Mouse (Mus musculus) liver, embryonic 11.5 days (tissue): ENCODE data around the gene Tex14. TPM values are rescaled to one million over a fixed set of nuclear protein-coding genes. Genes with fewer than 3 reads are reported as not detected.
"Not testable (repeated sequence)": the region's sequence is repeated elsewhere in the genome, so short reads cannot be mapped to it uniquely, and the experiment has no call there.

ENCODE experiments used
- ATAC-seq: fragments of 200-750 bp; cut with Nextera tagmentation; replicated peaks from 2 replicates; pipeline ENCODE4 v1.8.0; 2017; ENCODE audit warnings: moderate number of reproducible peaks, mild to moderate bottlenecking, moderate TSS enrichment, moderate library complexity; ENCODE audit not compliant: low FRiP score
- DNase-seq: peaks from one replicate; pipeline ENCODE4 v3.0.0-alpha.2; 2017; ENCODE audit warnings: low spot score
- H3K27ac ChIP-seq: fragments of 300-500 bp; sonication (generic); 2 replicates; pipeline ENCODE4 v1.5.1; 2014; ENCODE audit warnings: mild to moderate bottlenecking, low read depth, low read length, control low read depth
- H3K27me3 ChIP-seq: fragments of 300-500 bp; sonication (generic); replicated peaks from 2 replicates; pipeline ENCODE4 v1.6.1; 2014; ENCODE audit warnings: low read length, mixed read lengths; ENCODE audit not compliant: control insufficient read depth, insufficient read depth
- H3K36me3 ChIP-seq: fragments of 300-500 bp; sonication (generic); 2 replicates; pipeline ENCODE4 v1.6.1; 2014; ENCODE audit warnings: mild to moderate bottlenecking, low read length, moderate library complexity, mixed read lengths; ENCODE audit not compliant: control insufficient read depth, insufficient read depth
- H3K4me1 ChIP-seq: fragments of 300-500 bp; sonication (generic); replicated peaks from 2 replicates; pipeline ENCODE4 v1.6.1; 2014; ENCODE audit warnings: low read length, mixed read lengths; ENCODE audit not compliant: control insufficient read depth, insufficient read depth
- H3K4me2 ChIP-seq: fragments of 300-500 bp; sonication (generic); 2 replicates; pipeline ENCODE4 v1.6.1; 2014; ENCODE audit warnings: mild to moderate bottlenecking, control low read depth, moderate library complexity
- H3K4me3 ChIP-seq: fragments of 300-500 bp; sonication (generic); 2 replicates; pipeline ENCODE4 v1.5.1; 2014; ENCODE audit warnings: low read depth, low read length, control low read depth
- H3K9ac ChIP-seq: fragments of 300-500 bp; sonication (generic); 2 replicates; pipeline ENCODE4 v1.6.1; 2014; ENCODE audit warnings: low read depth, low read length, control low read depth
- H3K9me3 ChIP-seq: fragments of 300-500 bp; sonication (generic); 2 replicates; pipeline ENCODE4 v1.6.1; 2016; ENCODE audit warnings: low read length, inconsistent platforms, mixed read lengths; ENCODE audit not compliant: control insufficient read depth
- WGBS: fragments of 180-500 bp; shearing (Covaris S2); extraction: QIAGEN DNeasy Blood & Tissue Kit; methylation state at CpG from one replicate; pipeline ENCODE4 v1.1.7; 2014; 5-methylcytosine and 5-hydroxymethylcytosine counted together
- polyA plus RNA-seq: library from polyadenylated mRNA; unstranded; fragments of >200 nt; fragmentation: Nextera tagmentation; extraction: Ambion mirVana; gene quantifications from 2 replicates; pipeline ENCODE4 v1.2.1, GENCODE M21; 2014

Gene Tex14
- polyA plus RNA-seq, 1 experiment from 2014 or later, result 0.32 TPM

DNA sequence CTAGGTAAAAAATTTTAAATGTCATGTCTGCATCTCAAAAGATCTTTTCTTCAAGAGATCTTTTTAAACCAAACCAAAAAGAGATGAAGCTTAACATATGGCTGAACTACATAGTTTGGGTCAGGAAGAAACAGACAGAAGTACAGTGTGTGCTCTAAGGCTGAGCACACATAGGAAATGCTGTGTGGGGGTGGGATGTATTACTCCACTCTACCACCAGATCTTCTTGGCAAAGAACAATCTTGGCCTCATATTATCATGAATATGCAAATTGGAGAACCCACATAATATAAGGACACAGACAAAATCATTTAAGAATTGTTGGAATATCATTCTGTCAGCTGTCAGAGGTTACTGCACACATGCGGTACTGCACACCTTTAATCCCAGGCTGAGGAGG lies 19.2 kb upstream of the Tex14 start:
- no peaks in the 10 kb centered on the region for H3K9me3 ChIP-seq
- H3K9ac ChIP-seq, result no peak overlapping the region
- no peak overlapping the region for H3K4me3 ChIP-seq
- ATAC-seq (no peak), DNase-seq (no peak)
- H3K4me2 ChIP-seq, result no peak overlapping the region
- H3K36me3 ChIP-seq, result 0 out of 2 replicates have a peak, but pooled peaks cover 2% of the 10 kb centered on the region
- no peaks in the 10 kb centered on the region for H3K4me1 ChIP-seq
- 98% methylated on average over 1 of the region's 1 CpGs for WGBS
- H3K27ac ChIP-seq, result no peak overlapping the region
- H3K27me3 ChIP-seq, result no peaks in the 10 kb centered on the region

DNA sequence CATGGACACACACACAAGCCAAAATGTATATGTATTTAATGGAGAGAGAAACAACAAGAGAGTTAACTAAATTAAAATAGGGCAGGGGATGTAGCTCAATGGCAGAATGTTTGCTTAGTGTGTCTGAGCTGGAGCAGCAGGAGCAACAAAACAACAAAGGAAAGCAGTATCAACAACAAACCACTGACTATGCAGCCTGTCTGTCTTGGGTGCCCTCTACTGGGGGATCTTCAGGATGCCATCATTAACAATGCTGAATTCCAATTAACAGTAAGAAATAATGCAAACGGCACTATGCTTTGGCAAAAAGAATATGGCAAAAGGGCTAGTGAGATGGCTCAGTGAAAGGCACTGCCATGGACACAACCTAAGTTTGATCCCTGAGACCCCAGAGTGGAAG lies 11.0 kb upstream of the Tex14 start:
- no peak overlapping the region for H3K4me2 ChIP-seq
- H3K4me3 ChIP-seq, result no peak overlapping the region
- H3K4me1 ChIP-seq, result no peaks in the 10 kb centered on the region
- H3K9me3 ChIP-seq, result no peaks in the 10 kb centered on the region
- no peak overlapping the region for H3K27ac ChIP-seq
- no peak for DNase-seq
- 45% methylated on average over 1 of the region's 1 CpGs for WGBS
- no peak overlapping the region for H3K9ac ChIP-seq
- no peaks in the 10 kb centered on the region for H3K36me3 ChIP-seq
- no peaks in the 10 kb centered on the region for H3K27me3 ChIP-seq
- no peak for ATAC-seq

DNA sequence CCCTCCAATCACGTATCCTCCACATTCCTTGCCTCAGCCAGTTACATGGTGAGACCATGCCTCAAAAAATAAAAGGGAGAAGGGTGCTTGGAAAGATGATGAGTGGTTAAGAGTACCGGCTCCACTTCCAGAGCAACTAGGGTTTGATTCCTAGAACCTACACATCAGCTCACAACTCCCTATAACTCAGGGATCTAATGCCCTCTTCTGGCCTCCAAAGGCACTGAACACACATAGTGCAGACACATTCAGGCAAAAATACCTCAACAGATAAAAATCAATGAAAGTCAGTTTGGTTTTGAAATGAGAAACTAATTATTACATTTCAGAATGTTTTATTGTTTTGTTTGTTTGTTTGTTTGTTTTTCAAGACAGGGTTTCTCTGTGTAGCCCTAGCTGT lies 6.5 kb upstream of the Tex14 start:
- no peak overlapping the region for H3K4me2 ChIP-seq
- H3K4me3 ChIP-seq, result no peak overlapping the region
- no peaks in the 10 kb centered on the region for H3K9me3 ChIP-seq
- no peak overlapping the region for H3K9ac ChIP-seq
- no peaks in the 10 kb centered on the region for H3K36me3 ChIP-seq
- DNase-seq, result no peak
- ATAC-seq, result no peak
- 85% methylated on average over 2 of the region's 2 CpGs for WGBS
- no peaks in the 10 kb centered on the region for H3K4me1 ChIP-seq
- no peak overlapping the region for H3K27ac ChIP-seq
- H3K27me3 ChIP-seq, result no peaks in the 10 kb centered on the region

DNA sequence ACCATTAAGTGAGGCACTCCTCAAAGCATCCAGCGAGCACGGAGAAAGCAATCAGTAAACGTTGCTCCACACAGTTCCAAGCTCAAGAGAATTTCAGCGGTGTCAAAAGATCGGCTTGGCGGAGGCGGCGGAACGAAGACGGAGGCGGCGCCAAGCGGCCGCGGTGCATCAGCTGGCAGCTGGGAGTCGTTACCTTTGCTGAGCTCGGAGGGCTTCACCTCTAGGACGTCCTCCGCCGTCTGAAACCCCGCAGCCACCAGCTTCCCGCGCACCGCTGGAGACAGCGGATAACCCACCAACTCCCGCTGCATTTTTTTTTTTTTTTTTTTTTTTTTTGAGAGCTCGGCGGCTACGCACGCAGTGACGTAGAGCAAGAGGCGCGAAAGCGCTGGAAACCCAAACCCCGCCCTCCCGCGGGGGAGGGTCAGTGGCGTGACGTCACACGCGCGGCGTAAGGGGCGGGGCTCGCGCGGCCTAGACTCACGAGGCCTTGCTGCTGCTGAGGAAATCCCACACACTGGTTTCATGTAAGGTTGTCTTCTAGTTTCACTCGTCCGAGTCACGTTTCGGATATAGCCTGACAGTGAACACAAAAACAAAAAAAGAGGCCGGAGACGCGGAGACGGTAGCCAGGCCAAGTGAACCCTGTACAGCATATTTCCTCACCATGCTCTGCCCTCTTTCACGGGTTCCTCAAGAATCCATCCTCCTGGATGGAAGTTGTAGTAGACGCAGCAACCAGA lies 583 bp upstream of the Tex14 start:
- Histone ChIP-seq H3K9ac (peak overlapping the region; percentile 87), H3K4me1 (peaks cover 4% of the 10 kb centered on the region; the same call in 1 of the 2 replicates), H3K4me2 (peak overlapping the region; percentile 88), H3K36me3 (no peaks in the 10 kb centered on the region), H3K9me3 (no peaks in the 10 kb centered on the region), H3K27me3 (no peaks in the 10 kb centered on the region), H3K4me3 (peak overlapping the region; percentile 66), H3K27ac (peak overlapping the region; percentile 94)
- WGBS, result 2% methylated on average over 58 of the region's 58 CpGs
- peak; percentile 99 for DNase-seq
- ATAC-seq, result peak; percentile 94

DNA sequence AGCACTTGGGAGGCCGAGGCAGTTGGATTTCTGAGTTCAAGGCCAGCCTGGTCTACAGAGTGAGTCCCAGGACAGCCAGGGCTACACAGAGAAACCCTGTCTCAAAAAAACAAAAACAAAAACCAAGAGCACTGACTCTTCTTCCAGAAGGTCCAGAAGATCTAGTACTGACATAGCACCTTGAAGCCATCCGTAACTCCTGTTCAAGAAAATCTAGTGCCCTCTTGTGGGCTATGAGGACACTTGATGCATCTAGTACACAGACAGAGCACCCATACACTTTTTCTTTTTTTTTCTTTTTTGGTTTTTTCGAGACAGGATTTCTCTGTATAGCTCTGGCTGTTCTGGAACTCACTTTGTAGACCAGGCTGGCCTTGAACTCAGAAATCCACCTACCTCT lies 8.5 kb downstream of the Tex14 start:
- 67% methylated on average over 3 of the region's 3 CpGs for WGBS
- H3K4me3 ChIP-seq, H3K4me2 ChIP-seq, ATAC-seq, H3K9me3 ChIP-seq, H3K4me1 ChIP-seq, H3K9ac ChIP-seq, DNase-seq, H3K36me3 ChIP-seq, H3K27me3 ChIP-seq, H3K27ac ChIP-seq: not testable (repeated sequence)

DNA sequence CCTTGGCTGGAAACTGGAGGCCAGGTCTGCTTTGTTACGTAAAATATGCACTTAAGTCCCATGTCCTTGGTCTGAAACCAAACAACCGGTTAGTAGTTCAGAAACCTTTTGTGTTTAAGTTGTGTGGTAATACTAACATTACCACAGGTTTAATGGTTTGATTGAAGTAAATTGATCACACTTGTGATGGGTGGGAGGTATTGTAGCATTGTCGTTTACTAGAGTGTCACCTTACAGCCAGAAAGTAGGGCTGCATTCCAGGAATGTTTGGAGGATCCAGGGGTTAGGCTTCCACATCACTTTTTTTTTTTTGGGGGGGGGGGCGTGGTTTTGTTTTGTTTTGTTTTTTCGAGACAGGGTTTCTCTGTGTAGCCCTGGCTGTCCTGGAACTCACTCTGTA lies 11.3 kb downstream of the Tex14 start:
- Histone ChIP-seq H3K27me3 (no peaks in the 10 kb centered on the region), H3K4me3 (no peak overlapping the region), H3K36me3 (no peaks in the 10 kb centered on the region), H3K4me1 (no peaks in the 10 kb centered on the region), H3K9me3 (no peaks in the 10 kb centered on the region), H3K27ac (no peak overlapping the region), H3K4me2 (no peak overlapping the region), H3K9ac (no peak overlapping the region)
- ATAC-seq (no peak), DNase-seq (no peak)
- 60% methylated on average over 5 of the region's 5 CpGs for WGBS

DNA sequence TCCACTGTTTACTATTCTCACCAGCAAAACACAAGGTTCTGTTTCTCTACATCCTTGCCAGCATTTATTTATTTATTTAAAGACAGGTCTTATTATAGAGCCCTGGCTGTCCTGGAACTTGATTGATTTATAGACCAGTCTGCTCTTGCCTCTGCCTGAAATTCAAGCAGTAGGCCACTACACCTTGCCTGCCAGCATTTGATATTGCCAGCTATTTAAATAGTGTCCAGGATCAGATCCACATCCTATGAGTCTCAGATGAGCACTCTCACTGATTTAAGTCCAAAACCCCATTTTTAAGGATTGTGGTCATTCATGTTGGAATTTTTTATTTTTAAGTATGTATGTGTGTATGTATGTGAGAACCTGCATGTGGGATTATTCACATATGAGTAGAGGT lies 16.0 kb downstream of the Tex14 start:
- Histone ChIP-seq H3K4me2 (no peak overlapping the region), H3K9me3 (no peaks in the 10 kb centered on the region), H3K36me3 (no peaks in the 10 kb centered on the region), H3K27me3 (no peaks in the 10 kb centered on the region), H3K27ac (no peak overlapping the region), H3K9ac (no peak overlapping the region), H3K4me3 (no peak overlapping the region), H3K4me1 (0 out of 2 replicates have a peak, but pooled peaks cover 6% of the 10 kb centered on the region)
- DNase-seq, result no peak
- ATAC-seq, result no peak

DNA sequence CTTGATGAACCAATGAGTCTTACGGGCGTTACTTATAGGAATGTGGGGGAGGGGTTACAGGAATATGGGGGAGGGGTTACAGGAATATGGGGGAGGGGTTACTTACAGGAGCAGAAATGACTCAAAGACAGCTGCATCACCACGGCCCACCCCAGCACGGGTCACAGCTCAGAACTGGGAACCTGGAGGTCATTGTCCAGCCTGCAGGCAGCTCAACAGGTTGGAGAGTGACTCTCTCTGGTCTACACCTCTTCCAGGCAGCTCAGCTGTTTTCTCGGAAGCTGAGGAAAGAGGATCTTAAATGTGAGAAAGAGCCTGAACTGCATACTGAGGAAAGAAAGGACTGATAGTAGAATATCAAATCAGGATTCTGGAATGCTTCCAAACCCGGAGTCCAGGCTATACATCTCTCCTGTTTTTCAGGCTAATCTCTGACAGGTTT lies 16.9 kb downstream of the Tex14 start:
- no peaks in the 10 kb centered on the region for H3K9me3 ChIP-seq
- H3K27me3 ChIP-seq, result no peaks in the 10 kb centered on the region
- no peaks in the 10 kb centered on the region for H3K36me3 ChIP-seq
- H3K9ac ChIP-seq, result peak overlapping the region; percentile 71
- 0 out of 2 replicates have a peak, but pooled peaks cover 6% of the 10 kb centered on the region for H3K4me1 ChIP-seq
- DNase-seq (no peak), ATAC-seq (no peak)
- 13% methylated on average over 6 of the region's 6 CpGs for WGBS
- H3K4me2 ChIP-seq, result peak overlapping the region; percentile 87
- peak overlapping the region; percentile 47 for H3K4me3 ChIP-seq
- H3K27ac ChIP-seq, result peak overlapping the region; percentile 83; the same call in 1 of the 2 replicates
